Mouse (Mus musculus): Measurements from ENCODE around the gene Ubxn11. TPM values are rescaled to one million over a fixed set of nuclear protein-coding genes. Genes with fewer than 3 reads are reported as not detected.

The Ubxn11 gene
- polyA plus RNA-seq, 1 experiment from 2014 or later, result 17.2 TPM

DNA sequence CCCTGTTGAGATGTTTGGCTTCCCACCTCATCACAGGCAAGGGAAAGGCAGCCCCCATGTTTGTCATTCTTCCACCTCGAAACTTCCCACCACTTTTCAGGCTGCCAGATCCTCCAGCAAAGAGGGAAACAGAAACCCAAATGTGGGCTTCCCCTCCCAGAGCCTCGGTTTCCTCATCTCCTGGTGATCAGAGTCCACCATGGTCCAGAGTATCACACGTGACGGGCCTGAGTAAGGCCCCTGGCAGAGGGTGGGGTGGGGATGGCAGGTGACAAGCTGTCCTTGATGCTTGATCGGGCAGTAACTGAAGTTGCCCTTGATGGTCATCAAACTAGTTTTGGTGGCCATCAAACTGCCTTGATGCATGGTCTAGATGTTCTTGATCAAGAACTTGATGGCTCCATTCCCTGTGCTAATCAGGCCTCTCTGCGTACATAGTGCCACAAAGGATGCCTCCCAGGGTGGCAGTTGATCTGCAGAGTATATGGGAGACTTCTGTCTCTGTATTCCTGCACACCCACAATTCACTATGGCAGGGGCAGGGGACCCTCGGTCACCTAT lies 8.3 kb upstream of the Ubxn11 start:
- no peak overlapping the region for H3K9ac ChIP-seq
- no peak for ATAC-seq (replicated peaks)
- no peaks in the 10 kb centered on the region for H3K27me3 ChIP-seq (replicated peaks)
- H3K4me1 ChIP-seq, result no peaks in the 10 kb centered on the region
- H3K36me3 ChIP-seq (replicated peaks), result no peaks in the 10 kb centered on the region
- WGBS, result 85% methylated on average over 7 of the region's 7 CpGs
- H3K9me3 ChIP-seq, result no peaks in the 10 kb centered on the region
- no peak overlapping the region for H3K27ac ChIP-seq
- no peak overlapping the region for H3K4me2 ChIP-seq
- H3K4me3 ChIP-seq, result no peak overlapping the region

GRCm38 (mm10) chr4:134094923-134095547 lies 7.3 kb upstream of the Ubxn11 start, which contains the start of gene Cd52:
TSS of gene Cd52 (minus strand) at chr4:134095082.
- Histone ChIP-seq H3K4me3 (no peak within 1 kb of the TSS), H3K36me3 (replicated peaks) (no peaks in the 10 kb centered on the region), H3K4me1 (no peaks in the 10 kb centered on the region), H3K9me3 (no peaks in the 10 kb centered on the region), H3K4me2 (no peak within 1 kb of the TSS), H3K27me3 (replicated peaks) (no peaks in the 10 kb centered on the region), H3K9ac (no peak within 1 kb of the TSS), H3K27ac (no peak within 1 kb of the TSS)
- 52% methylated on average over 3 of the region's 3 CpGs for WGBS
- ATAC-seq (replicated peaks), result no peak

DNA sequence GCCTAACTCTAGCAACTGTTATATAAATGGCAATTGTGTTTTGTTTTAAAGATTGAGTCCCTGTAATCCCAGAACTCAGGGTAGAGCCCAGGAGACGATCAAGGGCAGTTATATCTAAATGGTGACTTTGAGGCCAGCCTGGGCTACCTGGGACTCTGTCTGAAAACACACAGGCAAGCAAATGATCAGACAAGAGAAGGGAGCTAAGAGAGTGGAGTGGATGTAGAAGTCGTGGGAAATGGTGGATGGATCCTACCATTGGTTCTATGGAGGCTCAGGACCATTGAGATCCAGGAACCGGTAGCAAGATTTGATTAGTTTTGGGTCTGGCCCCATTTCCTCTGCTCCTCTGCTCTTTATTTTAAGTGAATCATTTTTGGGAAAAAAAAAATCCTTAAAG lies 6.2 kb upstream of the Ubxn11 start:
- H3K36me3 ChIP-seq (replicated peaks), result no peaks in the 10 kb centered on the region
- WGBS, result 81% methylated on average over 3 of the region's 3 CpGs
- no peak for ATAC-seq (replicated peaks)
- H3K9ac ChIP-seq, result no peak overlapping the region
- no peaks in the 10 kb centered on the region for H3K27me3 ChIP-seq (replicated peaks)
- H3K9me3 ChIP-seq, result no peaks in the 10 kb centered on the region
- H3K4me3 ChIP-seq, result no peak overlapping the region
- H3K4me1 ChIP-seq, result no peaks in the 10 kb centered on the region
- H3K4me2 ChIP-seq, result no peak overlapping the region
- H3K27ac ChIP-seq, result no peak overlapping the region

GRCm38 (mm10) chr4:134097015-134097608 lies 5.3 kb upstream of the Ubxn11 start:
- H3K4me1 ChIP-seq, result no peaks in the 10 kb centered on the region
- H3K9me3 ChIP-seq, result no peaks in the 10 kb centered on the region
- H3K27me3 ChIP-seq (replicated peaks), result no peaks in the 10 kb centered on the region
- H3K4me3 ChIP-seq, result no peak overlapping the region
- no peak overlapping the region for H3K27ac ChIP-seq
- no peak for ATAC-seq (replicated peaks)
- WGBS, result 80% methylated on average over 5 of the region's 5 CpGs
- no peaks in the 10 kb centered on the region for H3K36me3 ChIP-seq (replicated peaks)
- no peak overlapping the region for H3K4me2 ChIP-seq
- no peak overlapping the region for H3K9ac ChIP-seq

- Histone ChIP-seq H3K4me3 (no peak overlapping the region), H3K36me3 (replicated peaks) (no peaks in the 10 kb centered on the region), H3K4me1 (peaks cover 8% of the 10 kb centered on the region), H3K9me3 (no peaks in the 10 kb centered on the region), H3K9ac (no peak overlapping the region), H3K27me3 (replicated peaks) (no peaks in the 10 kb centered on the region), H3K4me2 (no peak overlapping the region), H3K27ac (no peak overlapping the region)
- no peak for ATAC-seq (replicated peaks)
- 73% methylated on average over 8 of the region's 8 CpGs for WGBS
These were observed 3.7 kb upstream of the Ubxn11 start for GRCm38 (mm10) chr4:134098628-134099027.

DNA sequence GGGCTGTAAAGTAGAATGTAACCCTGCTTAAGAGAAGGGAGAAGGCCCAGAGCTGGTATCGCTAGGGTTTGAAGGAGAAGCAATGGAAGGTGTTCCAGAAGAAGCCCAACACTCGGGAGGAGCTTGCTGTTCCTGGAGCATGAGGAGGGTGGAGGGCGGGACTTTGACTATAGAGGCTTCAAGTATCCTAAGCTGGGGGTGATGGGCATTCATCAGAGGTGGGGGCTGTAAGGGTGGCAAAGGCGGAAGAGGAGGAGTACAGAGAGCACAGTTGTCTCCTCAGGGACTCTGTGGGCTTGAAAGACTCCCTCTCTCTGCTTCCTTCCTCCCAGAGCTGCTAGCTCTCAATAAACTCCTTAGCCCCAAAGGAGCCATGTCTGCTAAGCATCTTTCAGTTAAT lies 2.1 kb upstream of the Ubxn11 start:
- no peaks in the 10 kb centered on the region for H3K27me3 ChIP-seq (replicated peaks)
- H3K4me3 ChIP-seq, result no peak overlapping the region
- H3K4me2 ChIP-seq, result no peak overlapping the region
- H3K27ac ChIP-seq, result no peak overlapping the region
- H3K9me3 ChIP-seq, result no peaks in the 10 kb centered on the region
- H3K4me1 ChIP-seq, result peaks cover 8% of the 10 kb centered on the region
- 89% methylated on average over 4 of the region's 4 CpGs for WGBS
- no peak overlapping the region for H3K9ac ChIP-seq
- H3K36me3 ChIP-seq (replicated peaks), result no peaks in the 10 kb centered on the region
- no peak for ATAC-seq (replicated peaks)

DNA sequence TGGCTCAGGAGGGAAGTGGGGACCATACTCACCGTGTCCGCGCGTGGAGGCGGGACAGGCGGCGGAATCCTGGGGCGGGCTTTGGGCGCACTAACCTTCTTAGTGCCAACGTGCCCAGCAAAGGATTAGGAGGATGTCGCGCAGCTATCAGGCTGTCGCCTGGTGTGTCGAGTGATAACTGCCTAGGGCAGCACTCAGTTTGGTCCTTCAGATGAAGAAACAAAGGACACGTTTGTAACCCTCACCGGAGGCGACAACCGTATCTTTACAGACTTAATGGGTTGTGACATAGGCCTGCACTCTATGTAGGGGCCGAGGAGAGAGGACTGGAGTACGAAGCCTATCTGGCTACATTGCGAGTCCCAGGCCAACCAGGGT lies 361 bp downstream of the Ubxn11 start:
- Histone ChIP-seq H3K9ac (peak overlapping the region; percentile 39; the same call in 1 of the 2 replicates), H3K4me2 (peak overlapping the region; percentile 59), H3K4me3 (peak overlapping the region; percentile 55), H3K4me1 (peaks cover 8% of the 10 kb centered on the region), H3K9me3 (no peaks in the 10 kb centered on the region), H3K36me3 (replicated peaks) (no peaks in the 10 kb centered on the region), H3K27me3 (replicated peaks) (no peaks in the 10 kb centered on the region), H3K27ac (peak overlapping the region; percentile 14; the same call in 1 of the 2 replicates)
- ATAC-seq (replicated peaks), result peak; percentile 73
- WGBS, result 2% methylated on average over 21 of the region's 21 CpGs

GRCm38 (mm10) chr4:134106105-134106504 lies 3.7 kb downstream of the Ubxn11 start:
- no peak for ATAC-seq (replicated peaks)
- 80% methylated on average over 7 of the region's 7 CpGs for WGBS
- Histone ChIP-seq H3K9me3 (no peaks in the 10 kb centered on the region), H3K27me3 (replicated peaks) (no peaks in the 10 kb centered on the region), H3K9ac (no peak overlapping the region), H3K4me3 (no peak overlapping the region), H3K36me3 (replicated peaks) (no peaks in the 10 kb centered on the region), H3K4me2 (no peak overlapping the region), H3K27ac (no peak overlapping the region), H3K4me1 (peaks cover 8% of the 10 kb centered on the region)

DNA sequence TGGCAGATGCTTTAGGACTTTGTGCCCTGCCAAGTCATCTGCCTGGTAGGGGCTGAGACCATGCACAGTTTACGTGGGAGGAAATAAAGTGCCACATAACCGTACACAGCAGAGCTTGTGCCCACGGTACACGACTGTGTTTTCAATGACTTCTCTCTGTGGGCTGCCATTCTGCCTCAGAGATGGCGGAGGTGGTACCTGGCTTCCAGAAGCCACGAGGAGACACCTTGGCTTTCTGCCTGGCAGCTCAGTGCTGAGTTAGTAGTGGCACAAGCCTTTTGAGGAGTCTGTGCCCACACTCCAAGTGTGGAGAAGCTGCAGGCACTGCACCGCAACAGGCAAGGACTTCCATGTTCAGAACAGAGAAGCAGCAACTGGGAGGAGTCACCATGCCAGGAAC lies 5.4 kb downstream of the Ubxn11 start:
- peaks cover 7% of the 10 kb centered on the region for H3K4me1 ChIP-seq
- WGBS, result 85% methylated on average over 7 of the region's 7 CpGs
- H3K4me3 ChIP-seq, result no peak overlapping the region
- no peak overlapping the region for H3K27ac ChIP-seq
- no peaks in the 10 kb centered on the region for H3K27me3 ChIP-seq (replicated peaks)
- no peak for ATAC-seq (replicated peaks)
- H3K9ac ChIP-seq, result no peak overlapping the region
- H3K4me2 ChIP-seq, result no peak overlapping the region
- no peaks in the 10 kb centered on the region for H3K36me3 ChIP-seq (replicated peaks)
- H3K9me3 ChIP-seq, result no peaks in the 10 kb centered on the region

GRCm38 (mm10) chr4:134108196-134108595 lies 5.8 kb downstream of the Ubxn11 start:
- Histone ChIP-seq H3K9me3 (no peaks in the 10 kb centered on the region), H3K36me3 (replicated peaks) (no peaks in the 10 kb centered on the region), H3K4me3 (no peak overlapping the region), H3K27me3 (replicated peaks) (no peaks in the 10 kb centered on the region), H3K9ac (no peak overlapping the region), H3K4me1 (peaks cover 3% of the 10 kb centered on the region), H3K4me2 (no peak overlapping the region), H3K27ac (no peak overlapping the region)
- no peak for ATAC-seq (replicated peaks)
- WGBS, result 69% methylated on average over 5 of the region's 5 CpGs

DNA sequence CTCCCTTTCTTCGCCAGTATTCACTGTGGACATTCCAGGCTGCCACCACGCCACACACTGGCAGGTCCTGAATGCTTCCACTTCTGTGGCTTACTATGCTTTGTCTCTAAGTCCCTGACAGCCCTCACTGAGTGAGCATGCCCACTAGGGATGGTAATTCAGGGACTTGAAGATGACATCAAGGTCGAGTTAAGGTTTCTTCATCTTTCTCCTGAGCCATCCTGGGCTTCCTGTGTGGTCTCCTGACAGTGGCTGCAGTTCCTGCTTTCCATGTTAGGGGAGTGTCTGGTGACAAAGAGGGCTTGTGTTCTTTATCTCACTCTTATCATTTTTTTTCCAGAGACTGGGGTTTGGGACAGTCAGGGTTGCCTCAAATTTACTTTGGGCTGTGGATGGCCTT lies 8.3 kb downstream of the Ubxn11 start:
- WGBS, result 52% methylated on average over 3 of the region's 3 CpGs

GRCm38 (mm10) chr4:134112403-134112802 lies 10.0 kb downstream of the Ubxn11 start:
- Histone ChIP-seq H3K27ac (no peak overlapping the region), H3K36me3 (replicated peaks) (no peaks in the 10 kb centered on the region), H3K4me2 (no peak overlapping the region), H3K27me3 (replicated peaks) (no peaks in the 10 kb centered on the region), H3K4me3 (no peak overlapping the region), H3K9ac (no peak overlapping the region), H3K4me1 (no peaks in the 10 kb centered on the region), H3K9me3 (no peaks in the 10 kb centered on the region)
- 89% methylated on average over 6 of the region's 6 CpGs for WGBS
- no peak for ATAC-seq (replicated peaks)

More for the DNA sequence above, 8.3 kb downstream of the Ubxn11 start:
- no peaks in the 10 kb centered on the region for H3K36me3 ChIP-seq (replicated peaks)
- H3K9ac ChIP-seq, result no peak overlapping the region
- H3K4me1 ChIP-seq, result no peaks in the 10 kb centered on the region
- no peaks in the 10 kb centered on the region for H3K27me3 ChIP-seq (replicated peaks)
- ATAC-seq (replicated peaks), result no peak
- H3K4me3 ChIP-seq, result no peak overlapping the region
- no peak overlapping the region for H3K4me2 ChIP-seq
- no peak overlapping the region for H3K27ac ChIP-seq
- H3K9me3 ChIP-seq, result no peaks in the 10 kb centered on the region

Measured in midbrain, embryonic 15.5 days (tissue).